Mouse (Mus musculus): Measurements from ENCODE around the gene Tctex1d4.

GRCm38 (mm10) chr4:117094626-117095361 is 31.8 kb upstream of the Tctex1d4 start:
- TF ChIP-seq CTCF (IDR thresholded peaks at IDR 0.05; ENCODE audit: extremely low read depth, insufficient read depth, insufficient read length, insufficient replicate concordance): no peak
- TF ChIP-seq POLR2A (IDR thresholded peaks at IDR 0.05; ENCODE audit: low read depth, low read length): no peak

Data from spleen, adult 2 months (tissue).